Mouse (Mus musculus): Measurements from ENCODE around the gene Hhat.

DNA sequence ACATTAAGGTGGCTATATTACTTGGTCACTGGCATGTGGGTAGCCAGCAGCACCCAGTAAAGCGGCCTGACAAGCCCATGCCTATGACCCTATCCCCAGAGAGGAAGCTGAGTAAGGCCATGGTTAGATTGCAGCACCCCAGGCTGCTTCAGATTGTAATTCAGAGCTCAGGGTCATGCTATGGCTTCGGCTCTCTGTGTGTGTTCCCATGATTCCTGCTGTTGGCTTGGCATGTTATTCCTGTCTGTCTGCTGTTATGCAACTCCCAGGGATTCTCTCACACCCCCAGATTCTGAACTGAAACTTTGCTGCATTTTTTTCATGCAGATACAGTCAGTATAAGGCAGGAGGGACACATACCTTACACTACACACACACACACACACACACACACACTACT lies 128.9 kb downstream of the Hhat start:
- TF ChIP-seq MAFK (IDR thresholded peaks at IDR 0.05; ENCODE audit: insufficient read depth, low read depth, low read length) (no peak), ZNF384 (IDR thresholded peaks at IDR 0.05; ENCODE audit: low read depth, low read length) (no peak), ZC3H11A (IDR thresholded peaks at IDR 0.05; ENCODE audit: borderline replicate concordance, low read depth, low read length) (no peak), CHD2 (IDR thresholded peaks at IDR 0.05; ENCODE audit: low read depth, low read length) (no peak), HCFC1 (IDR thresholded peaks at IDR 0.05; ENCODE audit: borderline replicate concordance, insufficient read depth, low read length) (no peak)
